Mouse (Mus musculus): ENCODE measurements at regions not wholly inside any gene's neighbourhood (a gene's known extent, or its start where the extent isn't known, plus 50 kb on each side); places are given as distances from the start of the nearest gene placed in this dataset.

DNA sequence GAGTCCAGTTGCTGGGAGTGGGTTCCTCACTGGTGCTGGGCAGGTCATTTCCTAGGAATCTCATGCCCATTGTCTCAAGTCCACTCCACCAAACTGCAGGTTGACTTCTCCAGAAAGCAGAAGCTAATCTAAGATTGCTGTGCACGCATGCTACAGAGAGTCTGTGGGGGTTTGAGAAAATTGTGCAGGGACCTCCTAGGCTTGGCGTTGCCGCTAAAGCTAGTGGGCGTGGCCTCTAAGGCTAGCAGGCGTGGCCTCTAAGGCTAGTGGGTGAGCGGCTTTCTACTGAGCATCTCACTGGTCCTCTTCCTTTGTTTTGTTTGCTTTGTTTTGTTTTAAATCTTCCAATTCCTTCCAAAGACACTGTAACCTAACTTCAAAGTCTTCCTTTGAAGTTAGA lies 59.5 kb upstream of the Rassf8 start:
- TF ChIP-seq CTCF (IDR thresholded peaks at IDR 0.05; ENCODE audit: borderline replicate concordance, control insufficient read depth, extremely low read depth, insufficient read depth, low read length, poor library complexity): no peak
- no peak for TF ChIP-seq POLR2A (IDR thresholded peaks at IDR 0.05; ENCODE audit: control insufficient read depth, extremely low read depth, insufficient read depth, low read length, poor library complexity)

All from thymus, adult 2 months (tissue).